Mouse (Mus musculus): Measurements from ENCODE around the gene Pramef12.

DNA sequence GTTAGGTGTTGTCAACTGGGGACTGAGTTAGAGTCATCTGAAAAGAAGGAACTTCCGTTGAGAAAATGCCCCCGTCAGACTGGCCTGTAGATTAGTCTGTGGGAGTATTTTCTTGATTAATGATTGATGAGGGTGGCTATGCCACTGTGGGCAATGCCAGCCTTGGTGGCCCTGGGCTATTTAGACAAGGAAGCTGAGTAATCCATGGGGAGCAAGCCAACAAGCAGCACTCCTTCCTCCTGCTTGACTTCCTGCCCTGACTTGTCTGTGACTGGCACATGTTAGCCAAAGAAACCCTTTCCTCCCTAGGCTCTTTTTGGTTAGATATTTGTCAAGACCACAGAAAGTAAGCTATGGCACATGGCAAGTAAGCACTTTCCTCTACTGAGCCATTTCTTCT lies 22.5 kb upstream of the Pramef12 start:
- TF ChIP-seq CTCF (IDR thresholded peaks at IDR 0.05; ENCODE audit: low read depth, low read length) (no peak), POLR2A (IDR thresholded peaks at IDR 0.05; ENCODE audit: extremely low read depth, insufficient read depth, low read length) (no peak)

Data from liver, adult 2 months (tissue).